Mouse (Mus musculus): Measurements from ENCODE around the gene Fam114a2.
"Not testable (repeated sequence)": the region's sequence is repeated elsewhere in the genome, so short reads cannot be mapped to it uniquely, and the experiment has no call there.

Fam114a2 gene

DNA sequence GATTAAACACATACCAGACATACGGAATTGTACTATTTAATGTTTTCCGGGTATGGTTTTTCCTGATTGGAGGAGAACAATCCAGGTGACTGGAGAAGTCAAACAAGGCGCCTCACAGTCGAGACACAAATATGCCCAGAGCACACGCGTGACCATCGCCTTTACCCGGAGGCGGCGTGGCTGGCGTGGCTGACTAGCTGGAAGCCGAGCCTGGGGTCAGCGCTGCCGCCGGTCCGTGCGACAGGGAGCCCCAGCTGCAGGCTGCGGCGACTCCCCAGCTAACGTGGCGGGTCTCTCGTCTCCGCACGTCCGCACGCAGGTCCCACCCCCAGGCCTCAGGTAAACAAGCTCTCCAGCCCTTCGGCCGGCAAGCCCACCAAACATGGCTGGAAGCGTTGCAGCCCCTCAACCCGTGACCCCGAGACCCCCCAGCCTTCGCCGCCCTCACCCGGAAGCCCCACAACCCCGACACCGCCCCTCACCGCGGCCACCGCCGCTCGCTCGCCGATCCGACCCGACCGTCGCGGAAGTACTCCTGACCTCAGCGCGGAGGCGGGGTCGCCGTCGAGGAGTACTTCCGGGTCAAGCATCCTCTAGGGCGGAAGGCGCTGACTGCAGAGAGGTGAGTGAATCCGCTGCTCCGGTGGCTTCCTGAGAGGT, at the start of gene Fam114a2, which contains the start of gene Mfap3:
Gene Fam114a2 (minus strand): TSS at position 527 of the 660 bp plus-strand sequence.
Gene Mfap3 (plus strand): TSS at position 574 of the 660 bp plus-strand sequence.
- DNase-seq (ENCODE audit: low read depth, low spot score): peak; percentile 54

DNA sequence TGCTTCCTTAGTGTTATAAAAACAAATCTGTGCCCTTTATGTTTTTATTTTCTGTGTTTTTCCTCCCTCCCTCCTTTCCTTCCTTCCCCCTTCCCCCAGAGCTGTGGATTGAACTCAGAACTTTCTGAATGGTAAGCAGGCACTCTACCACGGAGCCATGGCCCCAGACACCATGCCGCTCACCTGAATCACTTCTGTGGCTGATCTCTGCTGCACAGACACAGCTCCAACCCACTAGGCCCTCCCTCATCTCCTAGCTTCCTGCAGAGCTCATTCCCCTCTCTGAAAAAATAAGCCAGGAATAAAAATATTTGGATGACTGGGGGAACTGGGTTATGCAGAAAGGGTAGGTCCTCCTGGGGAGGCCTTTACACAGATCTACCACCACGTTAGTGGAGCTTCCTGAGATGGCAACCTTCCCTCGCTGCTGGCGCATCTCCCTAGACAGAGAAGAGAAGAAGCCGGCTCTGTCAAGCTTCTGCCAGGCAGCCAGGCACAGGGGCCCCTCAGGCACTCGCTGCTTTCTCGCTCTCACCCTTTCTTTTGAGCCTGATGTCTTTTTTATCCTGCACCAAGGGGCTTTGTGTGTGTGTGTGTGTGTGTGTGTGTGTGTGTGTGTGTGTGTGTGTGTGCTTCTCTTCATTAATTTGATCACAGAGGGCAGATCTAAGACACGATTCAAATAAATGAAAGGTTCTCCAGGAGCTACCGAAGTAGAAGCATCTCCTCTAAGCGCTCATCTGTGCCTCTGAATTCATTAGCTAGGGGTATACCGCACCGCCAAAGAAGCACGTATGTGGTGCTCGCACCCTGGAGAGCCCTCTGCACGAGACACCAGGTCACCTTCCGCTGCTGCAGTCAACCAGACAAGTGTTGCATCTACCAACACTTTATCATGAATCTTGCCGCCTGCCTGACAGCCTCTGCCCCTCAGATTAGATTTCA, 47.9 kb upstream of the Fam114a2 start:
- DNase-seq (ENCODE audit: low read depth, low spot score): no peak

- no peak for DNase-seq (ENCODE audit: low read depth, low spot score)
Measured at GRCm38 (mm10) chr11:57564564-57564963, 46.1 kb upstream of the Fam114a2 start.

DNA sequence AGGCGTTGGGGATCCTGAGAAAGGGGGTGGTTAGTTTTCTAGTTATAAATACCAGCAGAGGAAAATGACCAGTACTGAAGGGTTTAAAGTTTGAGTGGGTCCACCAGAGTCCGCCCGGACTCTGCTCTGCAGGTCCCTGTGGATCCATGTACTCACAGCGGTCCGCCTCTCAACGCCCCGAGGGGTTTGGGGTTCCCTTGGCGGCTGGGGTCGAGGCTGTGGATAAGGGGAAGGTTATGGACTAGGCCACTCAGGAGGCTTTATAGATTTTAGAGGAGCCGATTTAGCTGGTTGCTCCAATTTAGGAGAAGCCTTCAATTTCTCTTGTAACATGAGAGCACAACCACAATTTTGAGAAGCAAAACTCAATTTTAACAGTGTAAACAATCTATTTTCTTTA, 39.5 kb upstream of the Fam114a2 start:
- DNase-seq (ENCODE audit: low read depth, low spot score): not testable (repeated sequence)

DNA sequence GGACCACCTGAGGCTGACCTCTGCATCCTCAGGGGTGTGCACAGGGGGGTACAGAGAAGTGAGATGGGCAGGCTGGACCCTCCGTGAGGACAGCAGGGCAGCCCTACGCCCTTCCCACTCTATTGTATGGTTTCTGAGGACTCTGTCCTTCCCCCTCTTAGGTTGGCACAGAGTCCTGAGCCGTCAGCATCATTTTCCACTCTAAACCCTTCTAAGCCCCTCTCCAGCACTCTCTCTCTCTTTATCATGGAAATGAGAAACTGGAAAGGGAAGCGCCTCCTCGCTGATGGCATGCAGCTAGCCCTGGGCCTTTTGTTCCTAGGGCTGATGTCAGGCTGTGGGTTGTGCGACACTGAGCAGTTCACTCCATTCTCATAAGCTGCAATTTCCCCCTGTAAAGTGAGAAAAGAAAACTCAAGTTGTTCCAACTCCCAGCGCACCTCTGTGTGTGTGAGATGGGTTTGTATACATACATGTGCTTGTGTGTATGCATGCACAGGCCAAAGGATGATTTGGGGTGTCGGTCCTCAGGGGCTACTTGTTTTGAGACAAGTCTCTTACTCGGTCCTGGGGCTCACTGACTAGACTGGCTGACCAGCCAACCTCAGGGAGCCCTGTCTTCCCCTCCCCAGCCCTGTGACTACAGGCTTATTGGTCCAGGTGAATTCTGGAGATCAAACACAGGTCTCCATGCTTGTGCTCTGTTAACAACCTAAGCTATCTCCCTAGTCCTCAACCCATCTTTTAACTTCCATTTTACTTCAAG, 34.8 kb upstream of the Fam114a2 start:
- DNase-seq (ENCODE audit: low read depth, low spot score): no peak

GRCm38 (mm10) chr11:57551016-57551415, 32.6 kb upstream of the Fam114a2 start:
- DNase-seq (ENCODE audit: low read depth, low spot score): no peak

GRCm38 (mm10) chr11:57550230-57550629, 31.8 kb upstream of the Fam114a2 start:
- DNase-seq (ENCODE audit: low read depth, low spot score): no peak

- no peak for DNase-seq (ENCODE audit: low read depth, low spot score)
Measured at GRCm38 (mm10) chr11:57548618-57549550, 30.5 kb upstream of the Fam114a2 start.

DNA sequence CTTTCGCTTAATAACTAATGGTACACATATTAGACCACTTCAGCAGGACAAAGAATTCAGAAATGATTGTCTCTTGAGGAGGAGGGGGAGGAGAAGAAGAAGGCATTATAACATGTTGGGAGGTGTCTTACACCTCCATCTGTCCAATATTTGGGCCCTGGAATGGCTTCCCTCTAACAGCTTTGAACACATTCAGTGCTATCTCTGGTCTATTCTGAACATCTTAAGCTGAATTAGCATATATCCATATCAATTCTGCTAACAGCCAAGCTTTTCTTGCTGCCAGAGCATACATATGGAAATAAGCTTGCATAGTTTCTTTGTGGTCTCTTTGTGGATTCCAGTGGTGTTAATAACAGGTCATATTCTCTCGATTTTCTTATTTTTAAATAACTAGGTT, 22.3 kb upstream of the Fam114a2 start:
- DNase-seq (ENCODE audit: low read depth, low spot score): no peak

GRCm38 (mm10) chr11:57539841-57540418, 21.5 kb upstream of the Fam114a2 start:
- DNase-seq (ENCODE audit: low read depth, low spot score): no peak

- no peak for DNase-seq (ENCODE audit: low read depth, low spot score)
Measured at GRCm38 (mm10) chr11:57535912-57536311, 17.5 kb upstream of the Fam114a2 start.

DNA sequence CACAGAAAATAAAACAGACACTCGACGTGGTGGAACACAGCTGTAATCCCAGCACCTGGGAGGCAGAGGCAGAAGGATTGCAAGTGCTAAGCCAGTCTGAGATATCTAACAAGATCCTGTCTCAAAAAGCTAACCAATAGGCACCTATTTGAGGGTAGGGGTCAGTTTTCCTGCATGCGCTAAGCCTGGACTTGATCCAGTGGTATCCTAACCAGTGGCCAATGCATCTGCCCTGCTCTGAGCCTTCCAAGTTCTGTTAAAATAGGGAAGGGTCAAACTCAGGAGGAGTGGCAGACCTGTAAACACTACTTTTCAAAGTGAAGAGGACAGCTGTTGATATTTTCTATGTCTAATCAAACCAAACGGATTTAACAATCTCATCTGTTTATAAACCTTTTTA, 13.9 kb upstream of the Fam114a2 start:
- no peak for DNase-seq (ENCODE audit: low read depth, low spot score)

DNA sequence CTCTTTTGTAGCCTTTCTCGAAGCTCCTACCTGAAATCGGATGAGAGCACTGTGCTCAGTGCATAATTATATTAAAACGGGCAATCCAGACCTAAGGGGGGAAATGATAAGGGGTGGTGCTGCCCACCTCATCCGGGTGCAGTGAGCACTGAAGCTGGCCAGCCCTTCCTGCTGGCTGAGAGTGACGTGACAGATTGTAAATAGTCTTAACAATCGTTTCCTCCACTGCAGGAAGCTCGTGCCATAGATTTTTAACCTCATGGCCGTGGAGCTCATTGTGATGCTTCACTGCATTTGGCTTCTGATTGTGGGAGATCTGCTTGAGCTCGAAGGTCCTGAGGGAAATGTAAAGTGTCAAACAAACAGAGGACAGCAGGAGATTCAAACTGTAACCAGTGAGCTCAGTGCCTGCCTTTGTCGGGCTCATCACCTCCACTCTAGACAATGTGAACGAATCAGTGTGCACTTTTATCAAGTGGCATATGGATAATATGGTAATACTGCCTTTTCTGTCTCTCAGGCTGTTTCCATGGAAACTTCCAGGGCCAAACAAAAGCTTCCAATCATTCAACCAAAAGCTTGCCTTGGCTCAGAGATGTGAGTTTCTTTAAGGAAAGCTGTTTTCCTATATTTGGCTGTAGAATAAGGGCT, 13.0 kb upstream of the Fam114a2 start:
- peak; percentile 63 for DNase-seq (ENCODE audit: low read depth, low spot score)

DNA sequence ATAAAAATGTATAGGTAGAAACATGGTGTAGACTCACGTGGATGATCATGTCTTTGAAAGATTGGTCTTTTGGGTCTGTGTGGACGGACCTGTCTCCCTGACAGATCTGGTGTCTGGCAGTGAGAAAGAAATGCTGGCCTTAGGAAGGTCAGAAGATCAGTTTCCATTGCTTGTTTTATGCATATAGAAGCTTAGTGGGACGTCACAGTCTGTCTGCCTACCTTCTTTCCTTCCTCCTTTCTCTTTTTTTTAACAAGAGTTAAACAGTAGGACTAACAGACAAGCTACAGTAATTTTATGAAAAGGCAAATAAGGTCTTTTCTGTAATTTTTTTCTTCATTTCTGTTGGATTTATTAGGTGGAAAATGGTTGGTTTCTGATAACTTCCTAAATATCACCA, 10.7 kb upstream of the Fam114a2 start:
- no peak for DNase-seq (ENCODE audit: low read depth, low spot score)

GRCm38 (mm10) chr11:57527506-57527905, 9.1 kb upstream of the Fam114a2 start:
- DNase-seq (ENCODE audit: low read depth, low spot score): no peak

- DNase-seq (ENCODE audit: low read depth, low spot score): no peak
Measured at GRCm38 (mm10) chr11:57525900-57526299, 7.5 kb upstream of the Fam114a2 start.

DNA sequence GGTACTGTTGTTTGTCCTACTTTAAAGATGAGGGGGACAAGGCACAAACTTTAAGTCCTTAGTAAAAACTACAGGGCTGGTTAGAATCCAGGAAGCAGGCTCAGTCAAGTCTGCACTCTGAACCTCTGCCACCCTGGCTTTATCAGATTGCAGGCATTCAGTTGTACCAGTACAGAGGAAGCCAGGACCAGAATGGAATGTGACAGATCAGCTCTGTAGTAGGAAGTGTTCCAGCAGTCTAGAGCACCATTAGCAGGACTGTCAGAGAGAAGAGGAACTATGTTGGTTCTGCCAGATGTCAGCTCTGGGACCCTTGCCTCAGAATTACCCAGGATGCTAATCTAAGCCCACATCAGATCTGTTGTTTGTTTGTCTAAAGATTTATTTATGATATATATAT, 6.2 kb upstream of the Fam114a2 start:
- DNase-seq (ENCODE audit: low read depth, low spot score): no peak

DNA sequence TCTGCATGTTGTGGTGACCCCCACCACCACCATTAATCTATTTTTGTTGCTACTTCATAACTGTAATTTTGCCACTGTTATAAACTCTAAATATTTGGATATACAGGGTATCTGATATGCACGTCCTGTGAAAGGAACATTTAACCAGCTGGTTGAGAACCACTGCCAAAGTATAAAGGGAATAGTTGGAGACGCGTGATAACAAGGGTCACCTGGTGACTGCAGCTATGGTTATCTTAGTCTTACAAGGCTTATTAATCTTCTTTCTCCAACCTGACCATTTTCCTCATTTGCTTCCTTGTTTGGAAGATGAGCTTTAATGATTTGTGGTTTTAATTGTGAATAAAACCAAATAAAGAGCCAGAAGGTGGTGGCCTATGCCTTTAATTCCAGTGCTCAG, 5.0 kb upstream of the Fam114a2 start:
- no peak for DNase-seq (ENCODE audit: low read depth, low spot score)

DNA sequence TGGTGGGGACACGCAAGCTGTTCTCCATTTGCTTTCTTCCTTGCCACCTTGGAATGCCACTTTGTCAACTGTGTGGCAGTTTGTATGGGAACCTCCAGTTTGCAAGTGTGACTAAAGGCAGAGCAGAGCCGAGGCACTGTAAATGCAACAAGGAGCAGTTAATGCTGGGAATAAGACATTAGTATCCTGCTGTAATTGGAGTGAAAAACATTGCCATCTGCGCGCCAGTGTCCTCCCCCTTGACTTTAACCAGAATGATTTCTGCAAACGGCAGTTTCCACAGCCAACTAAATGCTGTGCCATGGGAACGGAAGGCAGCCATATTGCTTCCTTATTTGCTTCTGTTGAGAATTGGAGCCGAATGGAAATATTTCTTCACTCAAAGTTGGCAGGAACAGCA, 3.6 kb upstream of the Fam114a2 start:
- DNase-seq (ENCODE audit: low read depth, low spot score): peak; percentile 84

GRCm38 (mm10) chr11:57521206-57521605, 2.8 kb upstream of the Fam114a2 start:
- no peak for DNase-seq (ENCODE audit: low read depth, low spot score)

Measured in brain, embryonic 18.5 days (tissue).